Mouse (Mus musculus) skeletal muscle tissue, adult 2 months (tissue): ENCODE measurements around the gene A830005F24Rik.

Experiments
- DNase-seq: peaks from one replicate; pipeline ENCODE4 v3.0.0-alpha.2; 2012; ENCODE audit warnings: low read depth, low spot score

A830005F24Rik gene

DNA sequence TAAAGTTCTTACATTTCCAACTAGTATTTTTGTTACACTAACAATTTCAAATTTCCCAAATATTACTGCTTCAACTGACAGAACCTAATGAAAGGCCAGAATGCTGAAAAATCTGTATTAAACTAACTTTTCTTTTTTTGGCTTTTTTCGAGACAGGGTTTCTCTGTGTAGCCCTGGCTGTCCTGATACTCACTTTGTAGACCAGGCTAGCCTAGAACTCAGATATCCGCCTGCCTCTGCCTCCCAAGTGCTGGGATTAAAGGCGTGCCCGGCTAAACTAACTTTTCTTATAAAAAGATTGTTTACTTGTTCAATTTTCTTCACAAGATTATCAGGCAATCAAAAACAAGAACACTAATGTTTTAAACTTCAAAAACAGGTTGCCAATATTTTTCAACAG is 31.5 kb downstream of the A830005F24Rik start:
- DNase-seq = no peak

DNA sequence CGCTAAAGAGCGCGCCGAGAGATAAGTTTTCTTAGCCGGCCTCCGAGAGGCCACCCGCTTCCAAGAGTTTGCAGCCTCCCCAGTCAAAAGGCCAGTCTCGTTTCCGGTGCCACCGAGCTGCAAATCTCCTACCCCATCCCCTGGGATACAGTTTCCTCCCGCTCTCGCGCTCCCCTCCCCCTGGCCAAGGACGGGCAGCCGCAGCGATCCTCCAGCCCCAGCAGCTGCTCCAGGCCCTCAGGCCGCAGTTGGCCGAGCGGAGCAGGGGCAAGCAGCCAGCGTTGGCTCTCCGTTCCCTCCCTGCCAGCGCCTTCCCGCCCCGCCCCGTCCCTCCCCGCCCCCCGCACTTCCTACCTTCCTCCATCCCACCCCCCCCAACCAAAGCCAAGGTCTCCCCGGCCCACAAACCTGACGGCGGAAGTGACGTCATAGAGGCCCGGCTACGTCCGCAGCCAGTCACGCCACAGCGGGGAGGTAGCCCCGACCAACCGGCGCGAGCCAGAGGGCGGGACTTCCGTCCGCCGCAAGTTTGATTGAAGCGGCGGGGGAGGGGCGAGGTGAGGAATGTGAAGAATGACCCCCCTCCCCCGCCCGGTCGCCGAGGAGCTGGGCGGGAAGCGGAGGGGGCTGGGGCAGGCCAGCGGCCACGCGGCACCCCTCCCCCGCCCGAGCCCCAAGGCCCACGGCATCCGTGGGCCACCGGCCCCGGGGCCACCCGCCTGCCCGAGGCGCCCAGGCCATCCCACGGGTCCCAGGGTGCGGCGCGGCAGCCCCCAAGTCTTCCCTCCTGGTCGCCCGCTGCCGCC is 32.3 kb downstream of the A830005F24Rik start:
- peak; percentile 100 for DNase-seq

DNA sequence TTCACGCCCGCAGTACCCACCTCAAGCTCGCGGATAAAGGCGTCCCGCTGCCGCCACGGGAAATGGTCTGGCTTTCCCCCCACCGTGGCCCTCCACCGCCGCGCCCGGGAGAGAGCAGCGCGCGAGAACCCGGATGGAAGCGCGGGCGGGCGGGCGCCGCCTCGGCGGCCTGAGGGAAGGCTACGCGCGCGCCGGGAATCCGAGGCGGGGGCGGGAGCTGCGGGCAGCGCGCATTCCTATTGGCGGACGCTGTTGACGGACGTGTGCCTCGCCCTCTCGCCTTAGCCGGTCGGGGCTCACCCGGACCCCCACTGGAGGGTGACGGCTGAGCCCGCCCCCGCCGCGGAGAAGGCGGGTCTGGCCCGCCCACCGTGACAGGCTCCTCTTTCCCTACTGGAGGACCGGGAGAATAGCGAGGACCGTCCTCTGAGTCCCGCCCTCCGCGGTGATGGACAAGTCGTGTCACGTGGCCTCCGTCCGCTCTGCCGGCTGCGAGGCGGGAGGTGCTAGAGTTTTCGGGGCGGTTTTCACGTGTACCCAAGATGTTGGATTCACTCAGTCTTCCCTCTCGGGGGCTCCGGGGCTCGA is 33.1 kb downstream of the A830005F24Rik start:
- DNase-seq = peak; percentile 100

DNA sequence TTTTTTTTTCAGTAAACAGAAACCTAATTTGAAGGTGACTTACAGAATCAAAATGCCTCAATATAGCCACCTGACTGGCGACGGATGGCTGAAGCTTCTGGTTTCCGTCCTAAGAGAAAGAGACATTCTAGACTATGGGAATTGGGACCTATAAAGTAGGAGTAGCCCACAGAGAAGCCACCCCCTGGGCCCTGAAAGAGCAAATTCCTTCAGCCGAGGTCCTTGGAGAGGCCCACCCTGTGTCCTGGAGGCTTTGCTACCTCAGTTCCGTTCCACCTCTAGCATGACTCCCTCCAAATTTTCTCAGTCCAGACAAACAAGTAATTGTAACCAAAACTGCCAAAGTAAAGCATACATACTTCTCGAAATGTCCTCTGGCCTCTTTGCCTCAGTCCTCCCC is 34.3 kb downstream of the A830005F24Rik start:
- DNase-seq = no peak

DNA sequence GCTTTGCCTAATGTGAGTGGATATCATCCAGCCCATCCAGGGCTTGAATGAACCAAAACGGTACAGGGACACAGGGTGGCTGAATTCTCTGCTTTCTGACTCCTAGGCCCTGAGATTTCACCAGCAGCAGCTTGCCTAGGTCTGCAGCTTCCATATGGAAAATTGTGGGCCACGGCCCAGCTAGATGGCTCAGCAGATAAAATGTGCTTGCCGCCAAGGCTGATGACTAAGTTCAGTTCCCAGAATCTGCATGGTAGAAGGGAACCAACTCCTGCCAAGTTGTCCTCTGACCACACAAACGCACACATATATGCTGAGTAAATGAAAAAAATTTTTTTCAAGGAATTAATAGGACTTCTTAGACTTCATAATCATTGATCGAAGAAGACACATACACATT is 34.9 kb downstream of the A830005F24Rik start:
- no peak for DNase-seq

DNA sequence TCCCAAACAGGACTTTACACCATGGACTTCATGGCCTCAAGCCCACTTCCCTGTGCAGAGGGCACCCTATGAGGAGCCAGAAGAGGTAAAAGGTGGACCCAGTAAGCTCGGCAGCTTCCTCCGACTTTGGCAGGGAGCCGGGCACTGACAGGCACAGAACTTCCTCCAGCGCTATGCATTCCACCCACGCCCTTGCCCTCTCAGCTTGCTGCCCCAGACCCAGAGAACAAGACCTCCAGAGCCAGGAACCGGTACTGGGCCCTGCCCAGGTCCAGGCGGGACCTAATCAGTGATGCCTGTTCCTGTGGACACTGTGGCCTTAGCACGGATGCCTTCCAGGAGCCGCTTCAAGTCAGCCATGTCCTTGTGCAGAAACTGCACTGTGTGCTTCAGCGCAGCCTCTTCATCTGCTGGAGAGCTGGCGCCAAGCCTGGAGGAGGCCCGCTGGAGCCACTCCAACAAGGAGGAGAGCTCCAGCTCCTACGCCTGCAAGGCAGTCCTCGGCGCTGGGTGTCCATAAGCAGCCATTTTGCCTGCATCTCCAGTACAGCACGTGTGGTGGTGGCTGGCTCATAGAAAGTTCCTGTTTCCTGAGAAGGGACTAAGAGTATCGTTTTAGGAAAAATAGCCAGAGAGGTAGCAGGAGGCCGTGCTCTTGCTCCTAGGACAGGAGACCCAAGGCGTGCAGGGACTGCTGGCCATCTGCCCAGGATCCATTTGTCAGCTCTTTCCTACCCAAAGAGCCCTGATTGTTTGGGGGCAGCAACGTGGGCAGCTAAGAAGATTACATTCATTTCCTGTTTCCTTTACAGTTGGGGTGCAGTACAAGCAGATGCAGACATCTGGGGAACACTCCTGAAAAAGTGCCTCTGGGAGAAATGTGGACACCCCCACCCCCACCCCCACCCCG is 39.1 kb downstream of the A830005F24Rik start:
- DNase-seq = peak; percentile 93

DNA sequence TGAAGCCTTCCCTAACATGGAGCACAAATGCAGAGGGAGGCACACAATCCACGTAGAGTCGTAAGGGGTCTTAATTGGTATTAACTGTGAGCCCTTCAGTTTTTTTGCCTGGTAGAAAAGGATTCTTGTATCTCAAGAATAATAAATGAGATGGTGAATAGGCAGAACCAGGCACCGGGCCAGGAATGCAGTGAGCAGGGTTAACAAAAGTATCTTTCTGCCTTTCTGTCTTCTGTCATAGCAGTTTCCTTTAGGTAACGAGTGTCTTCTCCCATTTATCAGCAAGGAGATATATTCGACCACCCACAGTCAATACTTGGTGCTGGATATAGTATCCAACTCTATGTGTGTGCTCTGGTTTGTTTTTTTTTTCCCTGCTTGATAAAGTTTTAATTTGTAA is 40.1 kb downstream of the A830005F24Rik start:
- no peak for DNase-seq

DNA sequence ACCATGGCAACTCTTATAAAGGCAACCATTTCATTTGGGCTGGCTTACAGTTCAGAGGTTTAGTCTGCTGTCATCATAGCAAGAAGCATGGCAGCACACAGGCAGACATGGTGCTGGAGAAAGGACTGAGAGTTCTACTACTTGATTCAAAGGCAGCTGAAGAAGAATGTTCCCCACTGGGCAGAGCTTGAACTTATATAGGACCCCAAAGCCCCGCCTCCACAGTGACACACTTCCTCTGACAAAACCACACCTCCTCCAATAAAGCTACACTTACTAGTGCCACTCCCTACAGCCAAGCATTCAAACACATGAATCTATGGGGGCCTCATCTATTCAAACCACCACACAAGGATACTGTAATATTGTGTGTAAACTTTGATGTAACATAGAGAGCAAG is 41.2 kb downstream of the A830005F24Rik start:
- no peak for DNase-seq

DNA sequence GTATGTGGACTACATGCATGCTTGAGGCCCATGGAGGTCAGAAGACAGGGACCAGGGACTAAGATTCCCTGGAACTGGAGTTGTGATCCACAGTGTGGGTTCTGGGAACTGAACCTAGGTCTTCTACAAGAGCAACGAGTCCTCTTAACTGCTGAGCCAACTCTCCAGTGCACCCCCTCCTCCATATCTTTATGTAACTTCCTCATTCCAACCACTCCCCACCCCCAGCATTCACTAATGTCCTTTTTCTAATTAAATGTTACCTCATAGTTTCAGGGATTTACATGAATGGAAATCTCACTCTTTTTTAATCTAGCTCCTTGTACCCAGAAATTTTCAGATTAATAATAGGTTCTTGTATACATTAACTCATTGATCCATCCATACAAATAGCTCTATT is 42.6 kb downstream of the A830005F24Rik start:
- DNase-seq = no peak

DNA sequence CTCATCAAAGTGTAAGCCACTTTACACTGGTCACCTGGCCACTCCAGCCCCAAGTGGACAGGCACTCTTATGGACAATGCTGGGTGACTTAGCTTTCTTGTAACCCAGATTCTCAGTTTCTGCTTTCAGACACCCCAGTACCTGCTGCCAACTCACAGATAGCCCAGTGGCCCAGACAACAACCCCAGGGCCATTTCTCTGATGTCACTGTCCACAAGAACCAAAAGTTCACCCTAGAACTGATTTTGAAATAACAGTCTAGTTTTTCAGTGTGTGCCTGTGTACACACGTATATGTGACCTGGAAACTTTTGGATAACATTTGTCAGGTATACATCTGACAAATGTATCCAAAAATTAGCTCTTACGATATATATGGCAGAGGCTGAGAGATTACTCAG is 48.1 kb downstream of the A830005F24Rik start:
- no peak for DNase-seq

DNA sequence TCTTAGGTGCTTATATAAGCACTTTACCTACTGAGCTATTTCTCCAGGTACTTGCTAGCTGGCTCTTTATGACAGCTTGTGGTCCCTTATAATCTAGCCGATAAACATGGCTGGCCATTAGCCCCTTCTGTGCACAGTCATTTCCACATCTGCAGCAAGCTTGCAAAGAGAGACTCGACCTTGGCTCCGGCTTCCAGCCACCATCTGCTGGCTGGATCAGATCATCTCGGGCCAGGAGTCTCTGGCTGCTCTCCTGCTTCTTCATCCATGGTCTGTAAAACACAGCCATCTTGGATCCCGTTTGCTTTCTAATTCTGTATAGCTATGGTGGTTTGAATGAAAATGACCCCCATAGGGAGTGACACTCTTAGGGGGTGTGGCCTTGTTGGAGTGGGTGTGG is 49.0 kb downstream of the A830005F24Rik start:
- no peak for DNase-seq
